Mouse (Mus musculus): ENCODE measurements around the gene Mis18a. TPM values are rescaled to one million over a fixed set of nuclear protein-coding genes. Genes with fewer than 3 reads are reported as not detected.

Gene Mis18a
- total RNA-seq, 2 experiments from 2014 or later: 70.6 to 121 TPM

Other genes with a start within 250 kb of the Mis18a start
- not detected in 2 replicates for gene Mrap, start 10.8 kb upstream of the Mis18a start, total RNA-seq (2015)
- gene Mrap, start 10.8 kb upstream of the Mis18a start, total RNA-seq (2017): not detected in 2 replicates
- gene Urb1, start 83.0 kb upstream of the Mis18a start, total RNA-seq (2015): 3.6 and 5.9 TPM in 2 replicates
- 3.6 and 5.0 TPM in 2 replicates for gene Urb1, start 83.0 kb upstream of the Mis18a start, total RNA-seq (2017)
- not detected in 2 replicates for gene Eva1c, start 99.3 kb upstream of the Mis18a start, total RNA-seq (2015)
- not detected in 2 replicates for gene Eva1c, start 99.3 kb upstream of the Mis18a start, total RNA-seq (2017)
- gene Cfap298, start 207.7 kb upstream of the Mis18a start, total RNA-seq (2015): 8.8 and 13.9 TPM in 2 replicates
- gene Cfap298, start 207.7 kb upstream of the Mis18a start, total RNA-seq (2017): 14.9 and 24.4 TPM in 2 replicates

Data from megakaryocyte, adult 5-6 weeks (primary cell).